Mouse (Mus musculus): Measurements from ENCODE around the gene Kif27. TPM values are rescaled to one million over a fixed set of nuclear protein-coding genes. Genes with fewer than 3 reads are reported as not detected.

Kif27 gene
- total RNA-seq, 4 experiments from 2014 or later, result 4.3 to 6.5 (median 5.6) TPM

DNA sequence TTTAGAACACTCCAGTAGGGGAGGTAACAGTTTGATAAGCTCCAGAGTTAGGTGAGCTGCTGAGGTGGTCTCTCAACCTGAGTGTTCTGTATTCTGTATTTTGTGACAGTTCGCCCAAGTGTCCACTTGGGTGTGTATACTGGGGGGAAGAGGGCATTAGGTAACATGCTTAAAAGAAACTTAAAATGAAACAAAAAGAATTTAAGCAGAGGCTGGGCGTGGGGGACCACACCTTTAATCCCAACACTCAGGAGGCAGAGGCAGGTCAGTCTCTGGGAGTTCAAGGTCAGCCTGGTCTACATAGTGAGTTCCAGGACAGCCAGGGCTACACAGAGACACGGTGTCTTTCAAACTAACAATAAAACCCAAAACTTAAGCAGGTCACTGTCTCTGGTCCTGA lies 78.4 kb downstream of the Kif27 start:
- DNase-seq (ENCODE audit: low spot score in 2 of 2), result no peak

DNA sequence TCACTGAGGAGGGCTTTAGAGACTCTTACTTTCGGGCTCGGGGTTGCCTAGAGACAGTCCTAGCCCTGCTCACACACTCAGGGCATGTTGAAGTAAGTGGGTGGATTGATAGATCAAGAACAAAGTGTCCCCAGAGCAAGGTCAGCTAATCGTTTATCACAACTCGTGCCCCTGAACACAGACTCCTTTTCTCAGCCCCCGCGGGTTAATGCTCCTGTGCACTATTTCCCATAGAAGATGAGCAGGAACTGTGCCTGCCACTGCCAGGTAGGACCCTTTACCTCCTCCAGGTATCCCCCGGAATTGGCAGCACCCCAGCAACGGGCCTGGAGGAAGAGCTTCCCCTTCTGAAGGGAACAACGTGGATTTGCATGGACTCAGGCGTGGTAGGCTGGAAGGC lies 82.7 kb downstream of the Kif27 start:
- no peak for DNase-seq (ENCODE audit: low spot score in 2 of 2)

DNA sequence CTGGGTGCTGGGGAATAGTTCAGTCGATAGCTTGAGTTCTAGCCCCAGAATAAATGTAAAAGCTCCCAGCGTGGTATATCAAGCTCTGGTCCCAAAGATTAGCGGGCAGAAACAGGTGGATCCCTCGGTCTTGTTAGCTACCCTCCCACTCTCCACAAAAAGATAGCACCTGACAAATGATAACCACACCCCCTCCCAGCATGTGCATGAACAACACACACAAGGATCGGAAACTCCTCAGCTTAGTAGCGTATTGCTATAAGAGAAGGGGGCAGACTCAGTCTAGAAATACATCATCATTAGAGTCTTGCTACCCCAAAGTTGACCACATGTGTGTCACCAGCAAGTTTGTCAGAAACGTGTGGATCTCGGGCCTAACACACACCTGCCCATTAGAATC lies 83.3 kb downstream of the Kif27 start, which contains the start of gene Gkap1:
Gene Gkap1, minus strand, starts transcription at position 101 of the 400 bp plus-strand sequence.
- no peak for DNase-seq (ENCODE audit: low spot score in 2 of 2)

DNA sequence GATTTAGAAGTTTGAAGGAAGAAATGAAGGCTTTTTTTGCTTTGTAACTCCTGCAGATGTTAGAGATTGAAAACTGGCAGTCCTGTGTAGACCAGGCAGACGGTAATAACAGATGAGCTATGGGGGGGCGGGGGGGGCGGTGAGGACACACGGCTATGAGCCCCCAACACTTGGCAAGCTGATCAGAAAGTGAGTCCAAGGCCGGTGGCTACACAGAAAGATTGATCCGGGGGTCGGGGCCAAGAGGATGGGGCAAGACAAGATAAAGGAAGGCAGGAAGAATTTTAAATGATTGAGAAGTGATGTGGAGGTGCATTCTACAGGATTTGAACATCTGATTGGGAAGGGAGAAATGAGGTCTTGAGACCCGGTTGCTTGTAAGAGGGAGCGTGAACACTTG lies 83.8 kb downstream of the Kif27 start:
- no peak for DNase-seq (ENCODE audit: low spot score in 2 of 2)

DNA sequence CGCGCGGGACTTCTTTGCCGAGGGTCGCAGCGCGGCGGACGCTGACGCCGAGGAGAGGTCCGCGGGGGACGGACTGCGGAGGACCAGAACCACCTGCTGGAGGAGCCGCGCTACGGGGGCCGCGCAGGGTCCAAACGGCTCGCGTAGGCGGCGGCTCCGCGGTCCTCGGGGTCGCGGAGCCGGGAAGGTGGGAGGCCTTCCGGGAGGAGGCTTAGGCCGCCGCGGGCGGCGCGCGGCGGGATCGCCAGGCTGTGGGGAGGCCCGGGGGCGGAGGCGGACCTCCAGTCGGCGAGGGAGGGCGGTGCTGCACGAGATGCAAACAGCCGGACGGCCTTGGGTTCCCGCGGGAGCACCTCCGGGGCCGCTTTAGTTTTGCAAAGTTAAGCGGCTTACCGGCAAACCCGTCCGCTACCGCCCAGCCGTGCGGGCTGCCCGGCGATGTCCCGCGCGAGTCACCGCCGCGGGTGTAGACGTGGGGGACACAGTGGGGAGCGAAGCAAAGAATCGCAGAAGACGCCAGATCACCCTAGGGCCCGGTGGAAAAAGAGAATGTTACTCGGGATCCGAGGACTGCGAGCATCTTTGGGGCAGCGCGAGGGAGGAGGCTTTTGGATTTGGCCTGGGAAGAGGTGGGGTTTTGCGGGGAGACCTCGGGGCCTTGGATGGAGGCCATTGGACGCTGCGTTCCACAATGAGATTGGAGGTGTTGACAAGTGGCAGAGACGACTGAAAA lies 84.5 kb downstream of the Kif27 start:
- DNase-seq (ENCODE audit: low spot score in 2 of 2), result peak; percentile 24 to 33

DNA sequence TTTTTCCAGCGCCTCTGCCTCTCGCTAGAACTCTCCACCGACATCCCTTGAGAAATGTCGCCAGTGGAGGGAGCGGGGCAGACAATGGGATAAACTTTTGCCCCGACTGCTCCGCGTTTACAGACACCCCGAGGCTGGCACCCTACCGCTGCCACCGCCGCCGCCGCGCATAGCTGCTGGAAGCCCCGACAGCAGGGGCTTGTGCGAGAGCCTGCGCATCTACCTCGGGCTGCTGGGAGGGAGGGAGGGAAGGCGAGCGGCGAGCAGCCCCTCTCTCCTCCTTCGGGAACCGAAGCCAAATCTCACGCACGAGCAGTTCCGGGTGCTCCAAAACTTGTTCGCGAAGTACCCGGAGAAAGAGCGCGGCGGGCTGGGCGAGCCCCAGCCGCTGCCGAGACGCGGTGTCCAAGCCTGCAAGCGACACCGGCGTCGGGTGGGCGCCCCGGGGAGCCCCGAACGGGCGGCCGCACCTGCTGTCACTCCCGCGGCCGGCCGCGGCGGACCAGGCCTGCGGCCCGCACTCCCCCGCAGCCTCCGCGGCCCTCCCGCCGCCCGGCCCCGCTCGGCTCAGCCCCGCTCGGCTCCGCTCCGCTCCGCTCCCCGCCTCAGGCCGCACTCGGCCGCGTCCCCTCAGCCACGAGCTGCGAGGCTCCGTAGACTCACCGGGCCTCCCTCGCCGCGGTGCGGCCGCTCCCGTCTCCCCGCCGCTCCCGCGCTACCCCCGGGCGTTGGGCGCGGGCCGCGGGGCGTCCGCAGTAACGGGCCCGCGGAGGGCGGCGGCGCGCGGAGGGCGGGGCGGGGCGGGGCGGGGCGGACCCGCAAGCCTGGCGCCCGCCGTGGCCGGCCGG lies 85.3 kb downstream of the Kif27 start:
- DNase-seq (ENCODE audit: low spot score in 2 of 2), result peak in 1 of 2 experiments; percentile 7

DNA sequence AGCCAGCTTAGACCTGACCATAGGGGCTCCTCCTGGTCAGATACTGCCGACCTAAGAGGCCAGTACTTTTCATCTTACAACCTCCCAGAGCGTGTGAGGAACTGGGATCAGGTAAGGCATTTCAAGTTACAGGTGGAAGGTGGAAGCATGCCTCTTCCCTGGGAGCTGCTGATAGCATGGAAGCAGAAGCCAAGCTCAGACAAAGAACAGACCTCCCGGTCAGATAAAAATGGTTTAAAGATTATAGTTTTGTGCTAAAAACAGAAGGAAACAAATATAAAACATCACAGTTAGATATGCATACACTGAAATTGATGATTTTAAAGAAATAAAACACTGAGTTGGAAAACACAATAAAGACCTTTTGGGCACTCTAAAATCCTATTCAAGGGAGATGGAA lies 92.1 kb downstream of the Kif27 start:
- DNase-seq (ENCODE audit: low spot score in 2 of 2), result no peak

DNA sequence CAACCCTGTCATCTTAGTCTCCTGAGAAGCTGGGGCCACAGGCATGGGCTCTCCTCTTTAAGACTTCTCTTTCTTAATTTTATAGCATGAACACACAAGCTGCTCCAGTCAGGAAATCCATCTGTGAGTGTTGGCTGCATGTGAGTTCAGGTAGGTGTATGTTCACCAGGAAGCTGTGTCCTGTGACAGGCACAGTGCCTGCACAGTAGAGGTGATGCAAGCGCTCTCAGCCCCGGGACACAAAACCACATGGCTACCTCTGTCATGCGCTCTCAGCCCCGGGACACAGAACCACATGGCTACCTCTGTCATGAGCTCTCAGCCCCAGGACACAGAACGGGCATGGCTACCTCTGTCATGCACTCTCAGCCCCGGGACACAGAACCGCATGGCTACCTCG lies 95.4 kb downstream of the Kif27 start:
- no peak for DNase-seq (ENCODE audit: low spot score in 2 of 2)

DNA sequence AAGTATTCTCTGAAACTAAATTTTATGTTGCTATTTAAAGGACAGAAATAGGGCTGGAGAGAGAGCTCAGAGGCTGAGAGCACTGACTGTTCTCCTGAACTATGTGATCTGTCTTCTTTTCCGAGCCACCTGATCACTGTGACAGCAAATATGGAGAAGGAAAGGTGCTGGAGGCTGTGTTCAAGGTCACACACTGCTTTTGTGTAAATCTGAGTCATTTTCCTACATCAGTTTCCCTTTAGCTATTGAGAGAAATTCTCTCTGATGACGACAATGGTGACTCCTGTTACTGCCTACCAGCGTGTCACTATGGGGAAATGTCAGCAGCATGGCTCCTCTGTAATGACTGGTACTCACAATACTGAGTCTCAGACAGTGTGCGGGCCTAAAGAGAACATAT lies 97.2 kb downstream of the Kif27 start:
- DNase-seq (ENCODE audit: low spot score in 2 of 2), result no peak

DNA sequence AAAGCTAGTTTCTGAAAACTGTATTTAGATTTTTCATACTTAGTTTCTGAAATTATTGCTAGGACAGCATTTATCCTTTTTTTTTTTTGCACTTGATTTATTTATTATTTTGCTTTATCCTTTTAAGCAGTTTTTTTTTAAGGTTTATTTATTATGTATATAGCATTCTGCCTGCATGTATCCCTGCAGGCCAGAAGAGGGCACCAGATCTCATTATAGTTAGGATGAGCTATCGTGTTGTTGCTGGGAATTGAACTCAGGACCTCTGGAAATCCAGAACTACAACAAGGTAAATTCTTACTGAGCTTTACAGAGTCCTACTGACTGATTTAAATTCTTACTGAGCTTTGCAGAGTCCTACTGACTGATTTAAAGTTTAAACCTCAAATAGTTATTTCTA lies 105.7 kb downstream of the Kif27 start:
- DNase-seq (ENCODE audit: low spot score in 2 of 2), result no peak

DNA sequence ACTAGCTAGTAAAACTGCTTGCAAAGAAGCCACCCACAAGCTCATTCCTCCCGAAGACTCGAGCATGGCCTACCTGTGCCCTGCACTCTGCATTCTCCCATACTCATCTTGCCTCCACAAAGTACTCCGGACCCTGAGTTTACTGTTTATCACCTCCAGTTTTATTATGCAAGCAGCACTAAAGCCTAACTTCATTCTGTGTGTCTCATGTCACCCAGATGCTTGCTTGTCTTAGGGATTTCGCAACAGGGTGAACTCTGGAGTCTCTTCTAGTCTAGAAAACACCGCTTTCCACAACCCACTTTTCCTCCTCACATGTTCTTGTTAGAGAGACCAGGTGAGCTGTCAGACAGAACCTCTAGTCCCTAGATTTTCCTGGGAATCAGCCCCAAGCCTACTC lies 110.0 kb downstream of the Kif27 start:
- DNase-seq (ENCODE audit: low spot score in 2 of 2), result no peak

Small RNAs within 50 kb of the gene (microRNA-seq; reads per million reads assigned to microRNA genes)
- 0 reads per million in 2 experiments for gene Mir6369
- gene Mir7-1, result 75.5 to 96.6 reads per million in 2 experiments

Other genes starting within 250 kb of the Kif27 start
- 10 to 100 TPM; 24.6 to 30.1 (median 26.5) TPM for gene Klhl3, start 245.5 kb downstream of the Kif27 start, total RNA-seq (2022)
- gene Hnrnpa0, start 230.6 kb downstream of the Kif27 start, total RNA-seq (2022), result 100 to 1,000 TPM; 113 to 127 (median 121) TPM
- gene Idnk, start 201.5 kb downstream of the Kif27 start, total RNA-seq (2022), result 10 to 100 TPM; 25.9 to 29.9 (median 28.5) TPM
- gene Ubqln1, start 143.5 kb downstream of the Kif27 start, total RNA-seq (2022), result 100 to 1,000 TPM; 146 to 154 (median 149) TPM
- gene Gkap1, start 83.4 kb downstream of the Kif27 start, total RNA-seq (2022), result 10 to 100 TPM; 17.0 to 20.8 (median 17.7) TPM
- gene 2210016F16Rik, start 26.1 kb upstream of the Kif27 start, total RNA-seq (2022), result 1 to 10 TPM; 7.4 to 9.1 (median 8.1) TPM
- 10 to 100 TPM; 13.0 to 18.3 (median 14.4) TPM for gene Rmi1, start 43.1 kb upstream of the Kif27 start, total RNA-seq (2022)
- 100 to 1,000 TPM; 632 to 772 (median 717) TPM for gene Hnrnpk, start 44.2 kb upstream of the Kif27 start, total RNA-seq (2022)